In the genomic region with DNA sequence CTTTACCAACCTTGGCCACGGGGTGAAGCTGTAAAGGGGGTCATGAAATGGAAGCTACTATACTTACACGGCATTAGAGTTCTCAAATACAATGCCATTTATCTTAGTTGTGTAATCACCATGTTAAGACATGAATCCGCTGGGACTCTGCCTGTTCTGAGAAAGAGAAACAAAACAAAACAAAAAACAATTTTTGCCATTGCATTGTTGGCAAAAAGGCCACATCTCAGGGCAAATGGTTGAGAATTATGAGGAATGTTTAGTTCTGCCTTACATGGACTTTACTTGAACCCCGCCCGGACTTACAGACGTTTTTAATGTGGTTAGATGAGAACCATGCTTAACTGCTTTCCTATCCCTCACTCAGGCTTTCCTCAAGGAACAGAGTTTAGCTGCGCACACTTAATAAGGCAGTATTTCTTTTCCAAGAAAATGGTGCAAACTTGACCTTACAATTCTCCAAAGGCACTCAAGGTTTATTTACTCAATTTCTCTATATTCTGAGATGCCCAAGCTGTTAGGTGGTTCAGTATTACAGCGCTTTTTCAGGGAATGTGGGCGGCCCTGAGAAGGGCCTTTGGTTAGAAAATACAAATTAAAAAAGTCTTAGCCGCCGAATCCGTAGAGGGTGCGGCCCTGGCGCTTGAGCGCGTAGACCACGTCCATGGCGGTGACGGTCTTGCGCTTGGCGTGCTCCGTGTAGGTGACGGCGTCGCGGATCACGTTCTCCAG, we compare ENCODE assay signal across 7 mouse cellular contexts. TPM values are rescaled to one million over a fixed set of nuclear protein-coding genes. Genes with fewer than 3 reads are reported as not detected.
DNase-seq lines count a peak whose midpoint lies in the region; ATAC-seq lines count a peak whose summit lies in the region.

No protein-coding gene starts in this region.

- H3K4me2 ChIP-seq in liver, embryonic 16.5 days (ENCODE audit: low read depth, low read length) = peak overlapping the region; percentile 86

- H3K36me3 ChIP-seq in liver, embryonic 16.5 days (ENCODE audit: control insufficient read depth, insufficient read depth) = no peaks in the 10 kb centered on the region

- H3K4me1 ChIP-seq in liver, embryonic 16.5 days (ENCODE audit: control insufficient read depth, low read depth, low read length) = peaks cover 46% of the 10 kb centered on the region

- no peak for ATAC-seq in liver, embryonic 16.5 days (ENCODE audit: low read depth)

- DNase-seq in retina, postnatal 1 day = peak; percentile 64
- no peak for DNase-seq in retina, embryonic 14.5 days (ENCODE audit: low spot score)
- peak; percentile 22 for DNase-seq in brain, adult 2 months (ENCODE audit: low read depth, low spot score)
- DNase-seq in forelimb bud, embryonic 11.5 days (ENCODE audit: low read depth, low spot score) = peak; percentile 66
- DNase-seq in frontal cortex, adult 2 months (ENCODE audit: extremely low spot score in 1 of 2, low spot score in 1 of 2) = no peak
- no peak for DNase-seq in ovary, postnatal 10 days (ENCODE audit: low spot score)

- H3K9me3 ChIP-seq in liver, embryonic 16.5 days (replicated peaks; ENCODE audit: control insufficient read depth, low read length) = no peaks in the 10 kb centered on the region

- peak overlapping the region; percentile 96 for H3K27ac ChIP-seq in liver, embryonic 16.5 days (ENCODE audit: low read length)

- H3K9ac ChIP-seq in liver, embryonic 16.5 days (ENCODE audit: low read depth, low read length) = peak overlapping the region; percentile 78

- H3K4me3 ChIP-seq in liver, embryonic 16.5 days (ENCODE audit: low read depth, low read length) = peak overlapping the region; percentile 67

- H3K27me3 ChIP-seq in liver, embryonic 16.5 days (ENCODE audit: control insufficient read depth, insufficient read depth, low read depth, low read length) = no peaks in the 10 kb centered on the region

- WGBS in liver, embryonic 16.5 days (ENCODE audit: insufficient replicate concordance) = under 1% methylated on average over 19 of the region's 27 CpGs

RNA-seq across cellular contexts. Expression of a gene that starts 0.6 kb away (rescaled TPM):
- polyA plus RNA-seq in liver, embryonic 16.5 days (2015; fragmentation: Nextera tagmentation; extraction: Ambion mirVana) = 0.48 TPM in 1 of 2 replicates, not detected in the other
- 3.8 and 4.6 TPM in 2 replicates for polyA plus RNA-seq in frontal cortex, adult 2 months (2012; rRNA removed)

RNA-seq across cellular contexts. Expression of a gene that starts 1.8 kb away (rescaled TPM):
- polyA plus RNA-seq in liver, embryonic 16.5 days (2015; fragmentation: Nextera tagmentation; extraction: Ambion mirVana) = 4.6 and 6.8 TPM in 2 replicates
- 0.86 and 1.2 TPM in 2 replicates for polyA plus RNA-seq in frontal cortex, adult 2 months (2012; rRNA removed)

RNA-seq across cellular contexts. Expression of a gene that starts 3.1 kb away (rescaled TPM):
- polyA plus RNA-seq in liver, embryonic 16.5 days (2015; fragmentation: Nextera tagmentation; extraction: Ambion mirVana) = 2.5 and 3.5 TPM in 2 replicates
- 0.36 and 0.58 TPM in 2 replicates for polyA plus RNA-seq in frontal cortex, adult 2 months (2012; rRNA removed)

RNA-seq across cellular contexts. Expression of a gene that starts 3.6 kb away (rescaled TPM):
- polyA plus RNA-seq in liver, embryonic 16.5 days (2015; fragmentation: Nextera tagmentation; extraction: Ambion mirVana) = 3.5 and 5.4 TPM in 2 replicates
- 2.9 and 4.5 TPM in 2 replicates for polyA plus RNA-seq in frontal cortex, adult 2 months (2012; rRNA removed)

RNA-seq across cellular contexts. Expression of a gene that starts 8.3 kb away (rescaled TPM):
- polyA plus RNA-seq in liver, embryonic 16.5 days (2015; fragmentation: Nextera tagmentation; extraction: Ambion mirVana) = 14.4 TPM in 2 replicates
- polyA plus RNA-seq in frontal cortex, adult 2 months (2012; rRNA removed) = 0.76 and 1.1 TPM in 2 replicates

Comparison
In these comparisons a context has a peak if more than half of its experiments do, and no peak if none do; other contexts are left out.
1. DNase-seq: peak in retina, postnatal 1 day (single experiment), brain, adult 2 months (single experiment) and forelimb bud, embryonic 11.5 days (single experiment); none in retina, embryonic 14.5 days (single experiment), frontal cortex, adult 2 months (0 of 2) and ovary, postnatal 10 days (single experiment).